Comparison of ENCODE assay signal across 14 mouse cellular contexts in the genomic region with DNA sequence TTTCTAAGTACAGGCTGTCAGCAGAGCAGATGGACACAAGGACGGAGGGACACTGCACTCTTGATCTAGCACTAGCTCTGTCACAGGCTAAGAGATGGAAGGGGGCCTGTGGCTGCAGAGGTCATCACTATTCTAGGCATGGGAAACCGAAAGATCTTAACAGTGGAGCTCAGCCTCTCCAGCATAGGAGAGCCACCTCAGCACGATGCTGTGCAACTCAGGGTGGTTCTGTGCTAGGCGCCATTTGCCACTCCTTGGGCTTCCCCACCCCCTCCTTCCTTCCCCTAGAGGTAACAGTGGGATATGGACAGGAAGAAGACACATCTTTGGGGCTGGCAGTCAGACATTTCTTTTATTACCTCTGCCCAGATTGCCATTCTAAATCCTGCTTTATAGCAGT. TPM values are rescaled to one million over a fixed set of nuclear protein-coding genes. Genes with fewer than 3 reads are reported as not detected.
"Had no signal": no experiment of that assay in that cellular context is flagged by ENCODE, and none has a peak within 500 bp of the region (broad histone marks: within the 10 kb centered on the region; RNA-seq: fewer than 3 reads in every experiment).

No protein-coding gene starts in this region.

- DNase-seq: liver, embryonic 13.5 days had no signal

- ATAC-seq: liver, postnatal 0 days; lung, postnatal 0 days had no signal

- H3K36me3 ChIP-seq: liver, embryonic 13.5 days; liver, embryonic 15.5 days had no signal

- H3K4me2 ChIP-seq: liver, embryonic 13.5 days; liver, embryonic 15.5 days; lung, embryonic 15.5 days; midbrain, embryonic 13.5 days; neural tube, embryonic 12.5 days; stomach, embryonic 15.5 days had no signal

- H3K4me3 ChIP-seq: liver, embryonic 13.5 days; liver, embryonic 15.5 days; lung, embryonic 15.5 days; megakaryocyte, embryonic 14.5 days; midbrain, embryonic 13.5 days; neural tube, embryonic 12.5 days; stomach, embryonic 15.5 days had no signal

- H3K9me3 ChIP-seq: liver, embryonic 13.5 days; liver, embryonic 15.5 days; lung, embryonic 15.5 days; megakaryocyte, embryonic 14.5 days; midbrain, embryonic 13.5 days; neural tube, embryonic 12.5 days; stomach, embryonic 15.5 days had no signal

- H3K27ac ChIP-seq: liver, embryonic 13.5 days; liver, embryonic 15.5 days; lung, embryonic 15.5 days; macrophage; midbrain, embryonic 13.5 days; neural tube, embryonic 12.5 days; stomach, embryonic 15.5 days; stomach, postnatal 0 days had no signal

- H3K4me1 ChIP-seq: liver, embryonic 13.5 days; liver, embryonic 15.5 days; lung, embryonic 15.5 days; midbrain, embryonic 13.5 days; neural tube, embryonic 12.5 days; stomach, embryonic 15.5 days had no signal

- H3K27me3 ChIP-seq: liver, embryonic 13.5 days; liver, embryonic 15.5 days; lung, embryonic 15.5 days; midbrain, embryonic 13.5 days; neural tube, embryonic 12.5 days; stomach, embryonic 15.5 days had no signal

- H3K9ac ChIP-seq: liver, embryonic 13.5 days; liver, embryonic 15.5 days; liver, postnatal 0 days; lung, embryonic 15.5 days; midbrain, embryonic 13.5 days; neural tube, embryonic 12.5 days; stomach, embryonic 15.5 days had no signal

RNA-seq across cellular contexts. Expression of a gene that starts 51.1 kb away (rescaled TPM):
- total RNA-seq: megakaryocyte progenitor cell, adult 5-6 weeks; monocyte, adult 5-6 weeks; neutrophil, adult 5-6 weeks had no signal
- polyA plus RNA-seq: liver, embryonic 13.5 days; liver, embryonic 15.5 days; liver, postnatal 0 days; macrophage had no signal
